Mouse (Mus musculus) heart, embryonic 15.5 days (tissue): ENCODE results near the gene Lrrtm4. TPM values are rescaled to one million over a fixed set of nuclear protein-coding genes. Genes with fewer than 3 reads are reported as not detected.

ENCODE experiments used
- ATAC-seq: fragments of 200-750 bp; cut with Nextera tagmentation; replicated peaks from 2 replicates; pipeline ENCODE4 v1.8.0; 2017; ENCODE audit warnings: low read depth, moderate TSS enrichment; ENCODE audit not compliant: insufficient number of reproducible peaks, insufficient read depth, low FRiP score
- H3K27ac ChIP-seq: fragments of 300-500 bp; sonication (generic); 2 replicates; pipeline ENCODE4 v1.5.1; 2015; ENCODE audit warnings: mild to moderate bottlenecking, inconsistent platforms
- H3K27me3 ChIP-seq: fragments of 300-500 bp; sonication (generic); 2 replicates; pipeline ENCODE4 v1.6.1; 2015; ENCODE audit warnings: inconsistent platforms
- H3K36me3 ChIP-seq: fragments of 300-500 bp; sonication (generic); 2 replicates; pipeline ENCODE4 v1.6.1; 2015; ENCODE audit warnings: mild to moderate bottlenecking, inconsistent platforms
- H3K4me1 ChIP-seq: fragments of 300-500 bp; sonication (generic); replicated peaks from 2 replicates; pipeline ENCODE4 v1.6.1; 2015; ENCODE audit warnings: inconsistent platforms
- H3K4me2 ChIP-seq: fragments of 300-500 bp; sonication (generic); 2 replicates; pipeline ENCODE4 v1.6.1; 2015; ENCODE audit warnings: inconsistent platforms, mild to moderate bottlenecking, moderate library complexity
- H3K4me3 ChIP-seq: fragments of 300-500 bp; sonication (generic); 2 replicates; pipeline ENCODE4 v1.5.1; 2015; ENCODE audit warnings: mild to moderate bottlenecking, inconsistent platforms
- H3K9ac ChIP-seq: fragments of 300-500 bp; sonication (generic); 2 replicates; pipeline ENCODE4 v1.6.1; 2015; ENCODE audit warnings: mild to moderate bottlenecking, inconsistent platforms
- H3K9me3 ChIP-seq: fragments of 300-500 bp; sonication (generic); replicated peaks from 2 replicates; pipeline ENCODE4 v1.6.1; 2016; ENCODE audit warnings: inconsistent platforms
- WGBS: fragments of 180-500 bp; shearing (Covaris S2); methylation state at CpG from one replicate; pipeline ENCODE4 v1.1.7; 2015; ENCODE audit warnings: mixed read lengths; 5-methylcytosine and 5-hydroxymethylcytosine counted together
- polyA plus RNA-seq: library from polyadenylated mRNA; unstranded; fragments of >200 nt; fragmentation: Nextera tagmentation; extraction: Ambion mirVana; gene quantifications from 2 replicates; pipeline ENCODE4 v1.2.1, GENCODE M21; 2015

Gene Lrrtm4
- polyA plus RNA-seq, 1 experiment from 2014 or later = 0.47 TPM

- Histone ChIP-seq H3K9ac (no peak overlapping the region), H3K27ac (no peak overlapping the region), H3K27me3 (no peaks in the 10 kb centered on the region), H3K4me3 (no peak overlapping the region), H3K36me3 (no peaks in the 10 kb centered on the region), H3K9me3 (no peaks in the 10 kb centered on the region), H3K4me2 (no peak overlapping the region), H3K4me1 (no peaks in the 10 kb centered on the region)
- 89% methylated on average over 5 of the region's 5 CpGs for WGBS
- ATAC-seq = no peak
Observed at GRCm38 (mm10) chr6:80720468-80720867, 701.8 kb downstream of the Lrrtm4 start.

GRCm38 (mm10) chr6:80733416-80733815, 714.7 kb downstream of the Lrrtm4 start:
- no peak for ATAC-seq
- no peak overlapping the region for H3K27ac ChIP-seq
- no peaks in the 10 kb centered on the region for H3K4me1 ChIP-seq
- no peak overlapping the region for H3K4me3 ChIP-seq
- WGBS = 78% methylated on average over 3 of the region's 3 CpGs
- no peaks in the 10 kb centered on the region for H3K36me3 ChIP-seq
- no peaks in the 10 kb centered on the region for H3K9me3 ChIP-seq
- H3K9ac ChIP-seq = no peak overlapping the region
- H3K4me2 ChIP-seq = no peak overlapping the region
- H3K27me3 ChIP-seq = no peaks in the 10 kb centered on the region

- H3K9me3 ChIP-seq = no peaks in the 10 kb centered on the region
- H3K36me3 ChIP-seq = no peaks in the 10 kb centered on the region
- H3K27me3 ChIP-seq = no peaks in the 10 kb centered on the region
- no peak overlapping the region for H3K9ac ChIP-seq
- no peaks in the 10 kb centered on the region for H3K4me1 ChIP-seq
- no peak overlapping the region for H3K4me2 ChIP-seq
- H3K4me3 ChIP-seq = no peak overlapping the region
- H3K27ac ChIP-seq = no peak overlapping the region
- no peak for ATAC-seq
- 73% methylated on average over 2 of the region's 2 CpGs for WGBS
Observed at GRCm38 (mm10) chr6:80750769-80751168, 732.1 kb downstream of the Lrrtm4 start.

- Histone ChIP-seq H3K9me3 (no peaks in the 10 kb centered on the region), H3K36me3 (no peaks in the 10 kb centered on the region), H3K4me3 (no peak overlapping the region), H3K27me3 (no peaks in the 10 kb centered on the region), H3K4me1 (no peaks in the 10 kb centered on the region), H3K9ac (no peak overlapping the region), H3K27ac (no peak overlapping the region), H3K4me2 (no peak overlapping the region)
- WGBS = 58% methylated on average over 5 of the region's 5 CpGs
- no peak for ATAC-seq
Observed at GRCm38 (mm10) chr6:80760641-80761204, 742.0 kb downstream of the Lrrtm4 start.

- no peak overlapping the region for H3K27ac ChIP-seq
- H3K4me3 ChIP-seq = no peak overlapping the region
- H3K4me2 ChIP-seq = no peak overlapping the region
- ATAC-seq = no peak
- H3K27me3 ChIP-seq = no peaks in the 10 kb centered on the region
- H3K9ac ChIP-seq = no peak overlapping the region
- H3K4me1 ChIP-seq = no peaks in the 10 kb centered on the region
- H3K36me3 ChIP-seq = no peaks in the 10 kb centered on the region
- H3K9me3 ChIP-seq = no peaks in the 10 kb centered on the region
Observed at GRCm38 (mm10) chr6:80786282-80786681, 767.6 kb downstream of the Lrrtm4 start.

GRCm38 (mm10) chr6:80823753-80824152, 805.1 kb downstream of the Lrrtm4 start:
- 73% methylated on average over 5 of the region's 5 CpGs for WGBS
- no peaks in the 10 kb centered on the region for H3K27me3 ChIP-seq
- ATAC-seq = no peak

GRCm38 (mm10) chr6:80839784-80840183, 821.1 kb downstream of the Lrrtm4 start:
- no peaks in the 10 kb centered on the region for H3K36me3 ChIP-seq
- H3K27ac ChIP-seq = no peak overlapping the region
- no peak overlapping the region for H3K4me2 ChIP-seq
- H3K4me3 ChIP-seq = no peak overlapping the region
- no peaks in the 10 kb centered on the region for H3K9me3 ChIP-seq
- no peaks in the 10 kb centered on the region for H3K4me1 ChIP-seq
- H3K27me3 ChIP-seq = no peaks in the 10 kb centered on the region
- ATAC-seq = no peak
- 81% methylated on average over 2 of the region's 2 CpGs for WGBS
- no peak overlapping the region for H3K9ac ChIP-seq

More at GRCm38 (mm10) chr6:80823753-80824152, 805.1 kb downstream of the Lrrtm4 start:
- no peaks in the 10 kb centered on the region for H3K36me3 ChIP-seq
- H3K4me1 ChIP-seq = no peaks in the 10 kb centered on the region
- no peak overlapping the region for H3K4me2 ChIP-seq
- H3K9ac ChIP-seq = no peak overlapping the region
- no peak overlapping the region for H3K4me3 ChIP-seq
- H3K27ac ChIP-seq = no peak overlapping the region
- H3K9me3 ChIP-seq = no peaks in the 10 kb centered on the region

- WGBS = 75% methylated on average over 6 of the region's 6 CpGs
- Histone ChIP-seq H3K4me2 (no peak overlapping the region), H3K4me1 (no peaks in the 10 kb centered on the region), H3K27ac (no peak overlapping the region), H3K4me3 (no peak overlapping the region), H3K36me3 (no peaks in the 10 kb centered on the region), H3K27me3 (no peaks in the 10 kb centered on the region), H3K9ac (no peak overlapping the region), H3K9me3 (no peaks in the 10 kb centered on the region)
- no peak for ATAC-seq
Observed at GRCm38 (mm10) chr6:80845294-80845693, 826.6 kb downstream of the Lrrtm4 start.

- no peaks in the 10 kb centered on the region for H3K36me3 ChIP-seq
- no peaks in the 10 kb centered on the region for H3K4me1 ChIP-seq
- no peak for ATAC-seq
- no peaks in the 10 kb centered on the region for H3K9me3 ChIP-seq
- no peak overlapping the region for H3K27ac ChIP-seq
- H3K27me3 ChIP-seq = no peaks in the 10 kb centered on the region
- no peak overlapping the region for H3K9ac ChIP-seq
- H3K4me2 ChIP-seq = no peak overlapping the region
- 79% methylated on average over 13 of the region's 13 CpGs for WGBS
- H3K4me3 ChIP-seq = no peak overlapping the region
Observed at GRCm38 (mm10) chr6:80856910-80857543, 838.4 kb downstream of the Lrrtm4 start.

Other genes starting within 250 kb of the Lrrtm4 start
- gene Gm20594, start 201.0 kb upstream of the Lrrtm4 start, polyA plus RNA-seq = not detected in 2 replicates